Mouse (Mus musculus): Measurements from ENCODE around the gene Ilf3.

Gene Ilf3

DNA sequence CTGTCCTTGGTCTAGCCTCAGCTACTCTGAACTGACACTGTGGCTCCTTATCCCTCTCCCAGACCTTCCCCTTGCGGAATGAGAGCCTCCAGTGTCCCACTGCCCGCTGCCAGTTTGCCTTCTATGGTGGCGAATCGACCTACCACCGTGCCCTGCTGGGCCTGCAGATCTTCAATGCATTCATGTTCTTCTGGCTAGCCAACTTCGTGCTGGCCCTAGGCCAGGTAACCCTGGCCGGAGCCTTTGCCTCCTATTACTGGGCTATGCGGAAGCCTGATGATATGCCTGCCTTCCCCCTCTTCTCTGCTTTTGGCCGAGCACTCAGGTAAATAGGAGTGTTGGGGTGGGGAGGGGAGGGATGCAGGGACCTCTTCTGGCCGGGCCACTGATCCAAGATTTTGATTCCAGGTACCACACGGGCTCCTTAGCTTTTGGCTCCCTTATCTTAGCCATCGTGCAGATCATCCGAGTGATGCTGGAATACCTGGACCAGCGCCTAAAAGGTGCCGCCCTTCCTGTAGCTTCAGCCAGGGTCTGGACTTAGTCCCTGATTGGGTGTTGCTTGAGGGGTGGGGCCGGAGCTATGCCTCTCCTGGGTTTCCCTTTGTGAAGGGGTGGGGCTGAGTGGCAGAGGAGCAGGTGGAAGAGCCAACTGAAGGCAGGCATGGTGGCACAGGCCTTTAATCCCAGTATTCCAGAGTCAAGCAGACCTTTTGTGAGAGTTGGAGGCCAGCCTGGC lies 20.9 kb upstream of the Ilf3 start:
- DNase-seq, result no peak

DNA sequence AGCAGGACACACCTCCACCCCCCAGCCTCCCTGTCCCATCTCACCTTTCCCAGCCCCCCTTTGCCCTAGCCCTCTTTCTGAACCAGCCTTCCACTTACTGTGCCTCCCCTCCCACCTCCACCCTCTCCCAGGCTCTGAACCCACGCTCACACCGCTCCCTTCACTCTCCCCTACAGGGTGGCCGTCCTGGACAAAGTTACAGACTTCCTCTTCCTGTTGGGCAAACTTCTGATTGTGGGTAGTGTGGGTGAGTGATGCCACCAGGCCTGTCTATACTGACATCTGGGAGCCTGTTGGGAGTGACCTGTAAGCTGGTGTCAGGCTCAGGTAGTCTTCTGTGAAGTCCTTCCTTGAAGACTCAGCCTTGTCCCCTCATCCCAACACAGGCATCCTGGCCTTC lies 19.5 kb upstream of the Ilf3 start:
- no peak for DNase-seq

DNA sequence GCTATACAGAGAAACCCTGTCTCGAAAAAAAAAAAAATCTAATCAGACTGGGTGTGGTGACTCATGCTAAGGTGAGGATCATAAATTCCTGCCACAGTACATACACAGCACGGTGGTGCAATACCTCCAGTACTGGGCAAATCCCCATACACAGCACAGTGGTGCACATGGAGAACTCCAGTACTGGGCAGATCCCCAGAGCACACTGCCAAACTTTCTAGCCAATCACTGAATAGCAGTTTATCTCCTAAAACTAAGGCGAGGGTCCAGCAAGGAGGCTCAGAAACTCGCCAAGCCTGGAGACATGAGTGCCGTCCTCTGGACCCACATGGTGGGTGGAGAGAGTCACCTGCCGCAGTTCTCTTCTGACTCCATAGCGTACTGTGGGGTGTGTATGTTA lies 16.5 kb upstream of the Ilf3 start:
- DNase-seq, result no peak

DNA sequence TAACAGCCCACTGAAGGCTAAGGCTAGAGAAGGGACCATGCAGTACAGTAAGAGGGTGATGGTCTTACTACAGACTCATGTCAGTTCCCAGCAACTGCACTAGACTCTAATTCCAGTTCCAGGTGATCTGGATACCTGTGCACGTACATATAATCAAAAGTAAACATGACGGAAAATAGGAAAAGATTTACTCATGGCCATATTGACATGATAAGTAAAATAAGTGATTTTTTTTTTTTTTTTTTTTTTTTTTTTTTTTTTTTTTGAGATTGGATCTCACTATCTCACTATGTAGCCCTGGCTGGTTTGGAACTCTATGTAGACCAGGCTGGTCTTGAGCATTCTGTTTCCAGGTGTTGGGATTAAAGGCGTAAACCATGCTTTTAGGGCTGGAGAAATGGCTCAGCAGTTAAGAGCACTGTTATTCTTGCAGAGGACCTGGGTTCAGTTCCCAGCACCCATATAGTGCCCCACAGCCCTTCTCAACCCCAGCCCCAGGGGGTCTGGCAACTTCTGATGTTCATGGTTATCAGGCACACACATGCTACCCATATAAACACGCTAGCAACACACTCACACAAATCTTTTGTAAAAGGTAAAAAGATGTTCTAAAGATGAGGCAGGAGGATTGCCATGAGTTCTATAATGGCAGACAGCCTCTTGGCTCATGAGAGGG lies 15.8 kb upstream of the Ilf3 start:
- no peak for DNase-seq

DNA sequence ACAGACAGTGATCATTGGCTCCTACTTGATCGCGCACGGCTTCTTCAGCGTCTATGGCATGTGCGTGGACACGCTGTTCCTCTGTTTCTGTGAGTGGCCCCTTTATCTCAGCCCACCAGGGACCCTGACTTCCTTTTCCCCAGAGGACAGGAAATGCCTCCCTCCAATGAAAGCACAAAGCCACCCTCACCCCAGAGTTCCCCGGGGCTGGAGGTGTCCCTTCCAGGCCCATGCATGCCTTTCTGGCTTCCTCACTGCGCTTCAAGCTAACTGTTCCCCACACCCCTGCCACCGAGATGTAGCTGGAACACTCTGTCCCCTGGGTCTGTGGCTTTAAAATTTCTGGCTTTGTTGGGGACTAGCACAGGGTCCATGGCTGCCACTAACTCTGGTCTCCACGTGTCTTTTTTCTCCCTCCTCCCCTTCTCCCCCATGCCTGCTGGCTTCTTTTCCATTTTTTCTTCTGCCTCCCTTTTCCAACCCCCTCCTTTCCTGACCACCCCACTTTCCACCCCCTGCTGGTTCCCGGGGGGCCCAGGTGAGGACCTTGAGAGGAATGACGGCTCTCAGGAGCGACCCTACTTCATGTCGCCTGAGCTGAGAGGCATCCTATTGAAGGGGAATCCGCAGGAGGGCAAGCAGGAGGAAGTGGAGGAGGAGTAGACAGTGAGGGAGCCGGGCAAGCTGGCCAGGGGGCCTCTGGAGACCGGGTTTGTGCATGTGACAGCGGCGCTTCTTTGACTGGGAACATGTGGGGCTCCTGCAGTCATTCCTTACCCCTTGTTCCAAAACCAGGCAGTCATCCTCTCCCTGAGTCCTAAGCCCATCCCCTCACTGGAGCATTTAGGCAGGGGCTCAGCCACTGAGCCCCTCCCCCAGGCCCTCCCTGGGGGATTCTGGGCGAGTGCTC lies 15.0 kb upstream of the Ilf3 start:
- no peak for DNase-seq

DNA sequence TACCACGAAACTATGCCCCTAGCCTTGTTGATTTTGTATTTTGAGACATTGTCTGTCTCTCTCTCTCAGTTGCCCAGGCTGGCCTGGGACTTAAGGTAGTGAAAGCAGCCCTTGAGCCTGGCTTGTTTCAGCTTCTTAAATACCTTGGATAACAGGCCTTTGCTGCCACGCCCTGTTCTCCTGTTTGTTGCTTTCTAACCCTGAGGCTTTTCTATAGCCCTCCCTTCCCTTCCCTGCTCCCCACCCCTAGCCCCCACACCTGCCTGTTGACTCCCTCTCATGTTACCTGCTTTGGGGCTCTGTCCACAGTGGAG lies 14.3 kb upstream of the Ilf3 start:
- no peak for DNase-seq

DNA sequence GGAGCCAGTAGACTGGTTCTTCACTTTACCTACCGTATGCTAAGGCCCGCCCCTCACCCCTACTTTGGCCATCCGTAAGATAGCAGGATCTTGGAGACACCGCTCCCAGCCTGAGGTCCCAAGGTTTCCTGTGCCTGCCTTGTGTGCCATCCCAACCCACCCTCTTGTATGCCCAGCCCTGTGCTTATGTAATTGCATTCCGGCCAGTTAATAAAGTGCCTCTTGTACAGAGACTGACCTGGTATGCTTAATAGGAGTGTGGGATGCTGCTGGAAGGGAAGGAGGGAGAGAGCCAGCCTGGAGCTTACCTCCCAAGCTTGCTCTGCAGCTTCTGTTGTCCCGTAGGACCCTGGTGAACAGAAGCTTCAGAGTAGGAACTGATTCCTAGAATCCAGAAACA lies 12.9 kb upstream of the Ilf3 start:
- no peak for DNase-seq

DNA sequence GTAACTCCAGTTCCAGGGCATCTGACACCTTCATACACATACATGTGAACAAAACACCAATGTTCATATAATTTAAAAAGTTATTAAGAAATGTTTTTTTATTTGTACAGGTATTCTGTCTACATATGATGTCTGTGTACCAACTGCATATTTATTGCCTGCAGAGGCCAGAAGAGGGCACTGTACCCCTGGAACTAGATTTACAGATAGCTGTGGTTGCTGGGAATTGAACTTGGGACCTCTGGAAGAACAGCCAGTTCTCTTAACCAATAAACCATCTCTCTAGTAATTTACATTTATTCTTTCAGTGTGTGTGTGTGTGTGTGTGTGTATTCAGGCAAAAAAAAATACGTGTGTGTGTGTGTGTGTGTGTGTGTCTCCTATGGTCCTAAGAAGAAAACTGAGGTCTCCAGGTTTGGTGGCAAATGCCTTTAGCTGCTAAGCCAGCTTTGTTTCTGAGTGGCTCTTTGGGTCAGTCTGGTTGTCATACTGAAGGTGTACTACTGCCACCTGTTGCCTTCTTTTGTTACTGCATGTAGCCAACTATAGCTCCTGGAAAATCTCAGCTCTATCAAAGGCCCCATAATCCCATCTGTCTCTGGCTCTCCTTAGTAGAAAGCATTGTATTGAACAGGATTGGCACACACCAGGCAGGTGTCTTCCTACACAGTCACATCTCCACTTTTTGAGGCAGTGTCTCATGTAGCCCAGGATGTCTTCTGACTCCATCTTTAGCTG lies 10.5 kb upstream of the Ilf3 start:
- DNase-seq, result peak; percentile 26

DNA sequence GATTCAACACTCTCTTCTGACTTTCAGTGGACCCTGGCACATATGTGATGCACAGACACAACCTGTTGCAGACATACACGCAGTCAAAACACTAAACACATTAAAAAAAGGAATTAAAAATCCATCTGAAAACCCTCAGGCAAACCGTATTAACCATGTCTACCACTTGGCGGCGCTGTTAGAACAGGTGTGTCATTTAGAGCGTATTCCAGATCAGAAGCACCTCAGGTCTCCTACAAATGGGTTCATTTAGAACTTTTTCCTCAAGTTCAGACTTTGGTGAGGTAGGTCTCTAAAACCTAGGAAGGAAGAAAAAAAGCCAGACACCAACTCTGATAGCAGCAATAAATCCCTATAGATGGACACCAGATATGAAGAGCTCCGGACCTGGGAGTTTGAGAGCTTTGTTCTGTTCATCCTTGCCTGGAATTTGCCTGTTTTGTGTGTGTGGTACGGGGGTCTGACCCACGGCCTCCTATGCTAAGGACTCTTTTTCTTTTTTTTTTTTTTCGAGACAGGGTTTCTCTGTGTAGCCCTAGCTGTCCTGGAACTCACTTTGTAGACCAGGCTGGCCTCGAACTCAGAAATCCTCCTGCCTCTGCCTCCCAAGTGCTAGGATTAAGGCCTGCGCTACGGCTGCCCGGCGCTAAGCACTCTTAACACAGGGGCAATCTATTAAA lies 990 bp upstream of the Ilf3 start:
- DNase-seq, result peak; percentile 38

DNA sequence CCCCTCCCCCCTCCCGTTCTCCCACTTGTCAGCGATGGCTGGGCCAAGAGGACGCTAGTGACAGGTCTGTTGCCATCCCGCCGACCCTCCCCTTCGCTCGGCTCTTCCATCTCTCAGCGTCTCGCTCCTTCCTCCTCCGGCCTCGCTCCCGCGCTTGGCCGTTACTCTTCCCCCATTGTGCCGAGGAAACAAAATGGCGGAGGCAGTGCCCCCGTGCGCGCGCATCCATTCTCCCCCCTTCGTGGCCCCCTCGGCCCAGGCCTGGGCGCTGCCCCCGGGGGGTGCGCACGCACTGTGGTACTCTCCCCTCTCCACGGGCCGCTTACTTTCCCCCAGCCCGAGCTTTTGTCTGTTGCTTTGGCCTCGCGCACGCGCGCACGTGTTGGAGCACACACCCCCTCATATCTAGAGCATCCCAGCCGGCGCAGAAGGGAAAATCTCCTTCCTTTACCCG lies 487 bp downstream of the Ilf3 start:
- peak; percentile 72 for DNase-seq

DNA sequence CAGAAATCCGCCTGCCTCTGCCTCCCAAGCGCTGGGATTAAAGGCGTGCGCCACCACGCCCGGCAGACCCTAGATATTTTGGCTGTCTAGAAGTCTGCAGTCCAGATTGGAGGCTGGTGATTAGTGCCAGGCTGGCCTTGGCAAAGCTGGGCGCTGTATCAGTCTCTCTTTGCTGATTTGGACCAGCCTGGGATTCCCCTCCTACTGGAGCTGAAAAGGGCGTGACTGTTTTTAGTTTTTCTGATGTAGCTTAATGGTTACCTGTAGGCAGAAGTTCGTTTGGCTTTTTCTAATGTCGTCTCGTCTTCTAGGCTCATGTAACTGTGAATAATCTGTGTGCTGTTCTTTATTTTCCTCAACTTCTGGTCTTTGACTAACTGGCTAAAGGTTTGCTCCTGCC lies 1.4 kb downstream of the Ilf3 start:
- DNase-seq, result no peak

DNA sequence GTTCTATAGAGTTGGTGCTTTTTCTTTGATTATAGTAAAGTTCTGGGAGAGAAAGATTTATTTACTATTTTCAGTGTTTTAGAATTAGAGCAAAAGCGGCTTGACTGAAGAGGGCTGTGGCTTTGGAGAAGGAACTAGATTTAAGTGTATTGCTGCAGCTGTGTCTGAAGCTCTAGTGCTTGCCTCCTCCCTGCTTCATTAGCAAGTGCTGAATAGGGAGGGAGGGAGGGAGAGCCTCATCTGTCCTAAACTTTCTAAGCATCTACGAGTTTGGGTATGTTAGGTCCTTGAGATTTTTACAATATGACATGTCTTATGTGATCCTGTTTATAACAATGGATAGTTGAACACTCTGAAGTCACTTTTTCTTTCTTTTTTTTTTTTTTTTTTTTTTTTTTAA lies 3.2 kb downstream of the Ilf3 start:
- DNase-seq, result no peak

DNA sequence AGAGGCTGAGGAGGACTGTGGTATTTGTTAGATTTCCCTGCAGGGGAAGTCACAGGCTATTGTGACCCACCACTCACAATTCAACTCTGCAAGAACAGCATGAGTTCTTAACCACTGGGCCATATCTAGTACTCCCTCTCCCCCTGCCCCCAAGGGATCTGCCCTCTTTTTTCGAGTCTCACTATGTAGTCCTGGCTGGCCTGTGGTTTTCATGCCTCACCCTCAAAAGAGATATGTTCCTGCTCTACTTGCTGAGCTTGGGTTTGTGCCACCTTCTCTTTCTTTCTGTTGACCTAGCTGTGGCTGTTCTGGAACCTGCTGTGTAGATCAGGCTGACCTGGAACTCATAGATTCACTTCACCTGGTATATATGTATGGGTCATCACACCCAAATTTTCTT lies 4.8 kb downstream of the Ilf3 start:
- DNase-seq, result no peak

DNA sequence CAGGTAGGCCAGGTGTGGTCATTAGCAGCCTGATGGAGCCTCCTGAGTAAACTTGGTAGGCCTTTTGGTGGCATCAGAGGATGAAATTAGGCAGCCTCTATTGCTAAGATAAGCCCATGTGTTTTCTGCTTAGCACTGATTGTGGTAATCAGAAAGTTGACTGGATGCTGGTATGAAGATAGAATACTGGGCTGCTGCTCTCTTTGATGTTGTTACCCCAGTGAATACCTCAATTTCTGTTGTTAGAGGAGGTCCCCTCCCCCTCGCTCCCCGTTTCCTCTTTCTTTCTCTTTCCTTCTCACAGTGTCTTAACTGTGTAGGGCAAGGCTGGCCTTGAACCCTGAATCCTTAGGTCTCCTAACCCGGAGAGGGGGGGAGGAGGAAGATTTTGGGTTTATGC lies 11.5 kb downstream of the Ilf3 start:
- no peak for DNase-seq

DNA sequence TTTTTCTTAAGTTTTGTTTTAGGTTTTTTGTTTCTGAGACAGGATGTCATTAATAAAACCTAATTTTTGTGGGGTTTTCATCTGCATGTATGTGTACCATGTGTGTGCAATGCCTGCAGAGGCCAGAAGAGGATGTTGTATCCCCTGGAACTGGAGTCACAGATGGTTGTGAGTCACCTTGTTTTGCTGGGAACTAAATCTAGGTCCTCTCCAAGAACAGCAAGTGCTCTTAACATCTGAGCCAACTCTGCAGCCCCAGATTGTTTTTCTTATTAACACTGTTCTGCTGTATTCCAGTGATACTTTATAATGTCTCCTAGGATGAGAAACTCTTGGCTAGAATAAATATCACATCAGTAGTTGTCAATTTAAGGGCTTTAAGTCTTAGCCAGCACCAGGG lies 13.2 kb downstream of the Ilf3 start:
- DNase-seq, result no peak

DNA sequence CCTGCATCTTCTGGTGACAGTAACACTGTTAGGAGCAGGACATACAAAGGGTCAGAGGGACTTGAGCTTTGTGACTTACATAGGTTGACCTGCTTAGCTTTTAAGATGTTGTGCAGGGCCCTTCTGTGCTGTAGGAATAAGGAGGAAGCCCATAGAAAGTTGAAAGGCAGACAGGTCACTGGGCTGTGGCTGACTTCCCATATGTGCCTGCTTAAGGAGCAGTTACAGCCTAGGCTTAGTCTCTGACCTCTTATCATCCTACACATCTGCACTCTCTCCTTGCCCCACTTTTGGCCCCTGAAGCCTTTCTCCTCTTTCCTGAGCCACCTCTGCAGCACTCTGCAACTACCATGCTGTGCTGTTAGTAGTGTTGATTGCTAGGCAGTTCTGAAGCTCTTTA lies 16.3 kb downstream of the Ilf3 start:
- DNase-seq, result no peak

DNA sequence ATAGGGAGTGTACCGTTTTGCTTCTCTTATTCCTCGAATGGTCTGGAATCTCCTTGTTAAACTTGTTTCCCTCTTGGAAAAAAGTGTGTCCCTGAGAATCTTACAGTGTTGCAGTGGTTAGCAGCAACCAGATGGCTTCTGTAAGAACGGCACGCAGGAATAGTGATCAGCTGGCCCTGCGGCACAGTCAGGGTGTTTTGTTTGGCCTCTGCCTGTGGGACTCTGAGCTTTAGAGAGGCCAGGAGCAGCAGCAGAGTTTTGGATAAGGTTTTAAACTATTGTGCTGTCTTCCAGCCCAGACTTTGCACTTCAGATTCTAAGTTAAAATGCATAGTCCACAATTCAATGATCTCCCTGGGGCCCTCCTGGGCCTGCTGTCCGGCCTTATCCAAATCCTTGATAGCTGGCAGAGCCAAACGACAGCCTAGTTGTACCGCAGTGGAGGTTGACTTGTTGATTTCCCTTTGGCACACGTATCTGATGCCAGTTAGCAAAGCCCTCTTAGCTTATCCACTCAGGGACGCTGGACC lies 25.0 kb downstream of the Ilf3 start:
- no peak for DNase-seq

DNA sequence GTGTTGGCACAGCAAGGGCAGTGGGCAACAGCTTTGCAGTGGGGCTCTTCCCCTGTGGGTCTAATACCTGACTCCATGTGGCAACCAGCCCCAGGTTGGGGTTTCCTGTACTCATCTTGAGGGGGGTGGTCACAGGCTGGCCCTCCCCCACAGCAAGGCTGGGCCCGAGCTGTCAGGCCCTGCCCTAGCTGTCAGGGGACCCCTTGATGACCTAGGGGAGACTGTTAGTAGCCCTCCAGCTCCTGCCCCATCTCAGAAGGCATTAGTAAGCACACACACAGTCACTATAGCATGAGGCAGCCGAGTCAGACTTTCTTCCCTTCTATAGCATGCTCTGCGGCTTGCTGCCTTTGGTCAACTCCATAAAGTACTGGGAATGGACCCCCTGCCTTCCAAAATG lies 28.0 kb downstream of the Ilf3 start:
- no peak for DNase-seq

DNA sequence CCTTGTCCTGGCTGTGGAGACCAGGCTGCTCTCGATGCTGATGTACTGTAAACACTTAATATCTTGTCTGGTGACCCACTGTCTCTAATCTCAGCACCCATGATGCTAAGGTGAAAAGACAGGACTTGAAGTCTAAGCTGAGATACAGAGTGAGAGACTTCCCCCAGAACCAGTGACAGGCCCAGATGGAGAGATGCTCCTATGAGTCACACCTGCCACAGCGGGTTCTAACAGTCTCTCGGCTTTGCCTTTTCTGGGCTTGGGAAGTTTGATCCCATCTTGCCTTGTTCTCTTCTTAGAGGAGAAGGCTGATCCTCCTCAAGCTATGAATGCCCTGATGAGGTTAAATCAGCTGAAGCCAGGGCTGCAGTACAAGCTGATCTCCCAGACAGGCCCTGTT lies 29.5 kb downstream of the Ilf3 start:
- DNase-seq, result no peak

DNA sequence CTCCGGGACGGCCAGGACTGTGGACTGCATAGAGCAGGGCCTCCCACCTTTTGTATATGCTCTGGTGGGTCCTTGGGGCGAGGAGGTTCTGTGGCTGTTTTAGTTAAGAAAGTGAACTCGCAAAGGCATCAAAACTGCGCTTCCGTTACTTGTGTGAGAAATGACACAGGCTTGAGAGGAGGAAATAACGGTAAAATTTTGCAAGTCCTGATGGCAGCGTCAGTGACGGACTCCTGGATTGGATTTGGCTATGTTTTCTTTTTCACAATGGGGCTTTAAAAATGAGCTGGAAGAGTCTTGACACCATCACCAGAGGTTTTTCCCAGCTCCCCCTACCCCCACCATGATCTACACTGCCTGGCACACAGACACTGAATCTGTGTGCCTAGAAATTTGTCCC lies 33.4 kb downstream of the Ilf3 start:
- no peak for DNase-seq

DNA sequence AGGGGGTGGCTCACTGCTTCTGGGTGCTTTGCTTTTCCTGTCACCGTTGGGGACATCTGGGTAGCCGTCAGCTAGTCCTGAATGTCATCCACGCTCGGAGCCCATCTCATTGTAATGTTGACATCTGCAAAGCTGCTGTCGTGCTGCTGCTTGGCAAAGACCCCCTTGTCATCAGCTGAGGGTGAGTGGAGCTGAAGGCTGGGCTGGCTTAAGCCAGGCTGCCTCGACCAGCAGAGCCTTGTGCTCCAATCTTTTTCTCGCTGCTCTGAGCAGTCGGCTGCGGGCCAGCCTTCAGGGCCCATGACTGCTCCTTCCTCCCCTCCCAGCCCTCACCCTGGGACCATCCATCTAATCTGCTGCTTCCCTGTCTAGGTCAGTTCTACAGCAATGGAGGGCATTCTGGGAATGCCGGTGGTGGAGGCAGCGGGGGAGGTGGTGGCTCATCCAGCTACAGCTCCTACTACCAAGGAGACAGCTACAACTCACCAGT lies 35.1 kb downstream of the Ilf3 start:
- DNase-seq, result no peak

DNA sequence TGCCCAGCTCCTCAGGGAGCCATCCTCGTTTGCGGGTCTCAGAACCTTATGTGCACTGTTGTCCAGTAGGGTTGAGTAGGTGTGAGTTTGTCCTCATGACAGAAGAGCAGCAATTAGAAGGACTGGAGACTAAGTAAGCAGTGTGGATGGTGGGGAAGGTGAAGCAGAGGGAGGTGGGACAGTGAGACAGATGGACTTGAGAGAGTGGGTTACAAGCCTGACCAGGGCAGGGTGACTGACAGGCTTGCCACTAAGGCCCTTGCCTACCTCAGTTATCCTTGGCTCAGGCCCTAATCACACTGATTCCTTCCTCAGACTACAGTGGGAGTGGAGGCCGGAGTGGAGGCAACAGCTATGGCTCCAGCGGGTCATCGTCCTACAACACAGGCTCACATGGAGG lies 36.1 kb downstream of the Ilf3 start:
- no peak for DNase-seq

All from right cerebral cortex, postnatal 25 days (tissue).